Mouse (Mus musculus) stomach, postnatal 0 days (tissue): Measurements from ENCODE around the gene Tns4.

Experiments used
- CTCF ChIP-seq: IDR thresholded peaks from 2 replicates; pipeline ENCODE4 v1.5.1; 2016; ENCODE audit warnings: antibody characterized with exemption, low read depth, mild to moderate bottlenecking, moderate library complexity
- EP300 ChIP-seq: optimal IDR thresholded peaks from 2 replicates; pipeline ENCODE3; 2016; ENCODE audit warnings: antibody characterized with exemption

GRCm38 (mm10) chr11:99117907-99118306 is 28.8 kb upstream of the Tns4 start:
- TF ChIP-seq CTCF (no peak), EP300 (no peak)
